Mouse (Mus musculus): ENCODE results near the gene Rnf126. TPM values are rescaled to one million over a fixed set of nuclear protein-coding genes. Genes with fewer than 3 reads are reported as not detected.

Gene Rnf126
- polyA plus RNA-seq, 1 experiment from 2014 or later: 78.9 TPM

- no peak overlapping the region for H3K9ac ChIP-seq (ENCODE audit: low read depth, low read length)
- no peak overlapping the region for H3K27ac ChIP-seq (replicated peaks; ENCODE audit: low read depth, low read length)
- 92% methylated on average over 10 of the region's 10 CpGs for WGBS
- no peak overlapping the region for H3K4me2 ChIP-seq (ENCODE audit: low read depth, low read length)
- ATAC-seq (ENCODE audit: low read depth): no peak
- no peaks in the 10 kb centered on the region for H3K4me1 ChIP-seq (ENCODE audit: control insufficient read depth, insufficient read depth, low read length)
- H3K27me3 ChIP-seq (replicated peaks; ENCODE audit: control insufficient read depth, insufficient read depth, low read length): no peaks in the 10 kb centered on the region
- H3K36me3 ChIP-seq (ENCODE audit: control insufficient read depth, insufficient read depth, low read length): peaks cover 98% of the 10 kb centered on the region
- H3K9me3 ChIP-seq (ENCODE audit: control insufficient read depth, low read length): peaks cover 61% of the 10 kb centered on the region
- no peak overlapping the region for H3K4me3 ChIP-seq (ENCODE audit: low read depth, low read length)
- DNase-seq (ENCODE audit: low spot score): no peak
Observed at GRCm38 (mm10) chr10:79738259-79738658, 28.5 kb downstream of the Rnf126 start.

GRCm38 (mm10) chr10:79736706-79737105 is 30.0 kb downstream of the Rnf126 start:
- peaks cover 83% of the 10 kb centered on the region for H3K36me3 ChIP-seq (ENCODE audit: control insufficient read depth, insufficient read depth, low read length)
- H3K4me2 ChIP-seq (ENCODE audit: low read depth, low read length): no peak overlapping the region
- 84% methylated on average over 10 of the region's 14 CpGs for WGBS
- no peak overlapping the region for H3K27ac ChIP-seq (replicated peaks; ENCODE audit: low read depth, low read length)
- H3K9me3 ChIP-seq (ENCODE audit: control insufficient read depth, low read length): peaks cover 61% of the 10 kb centered on the region
- H3K9ac ChIP-seq (ENCODE audit: low read depth, low read length): no peak overlapping the region
- no peaks in the 10 kb centered on the region for H3K4me1 ChIP-seq (ENCODE audit: control insufficient read depth, insufficient read depth, low read length)
- ATAC-seq (ENCODE audit: low read depth): no peak
- H3K4me3 ChIP-seq (ENCODE audit: low read depth, low read length): no peak overlapping the region
- DNase-seq (ENCODE audit: low spot score): no peak
- no peaks in the 10 kb centered on the region for H3K27me3 ChIP-seq (replicated peaks; ENCODE audit: control insufficient read depth, insufficient read depth, low read length)

- ATAC-seq (ENCODE audit: low read depth) (no peak), DNase-seq (ENCODE audit: low spot score) (no peak)
- WGBS: 49% methylated on average over 14 of the region's 52 CpGs
- H3K27ac ChIP-seq (replicated peaks; ENCODE audit: low read depth, low read length): no peak overlapping the region
- H3K27me3 ChIP-seq (replicated peaks; ENCODE audit: control insufficient read depth, insufficient read depth, low read length): no peaks in the 10 kb centered on the region
- H3K4me1 ChIP-seq (ENCODE audit: control insufficient read depth, insufficient read depth, low read length): no peaks in the 10 kb centered on the region
- no peak overlapping the region for H3K9ac ChIP-seq (ENCODE audit: low read depth, low read length)
- H3K4me2 ChIP-seq (ENCODE audit: low read depth, low read length): no peak overlapping the region
- H3K4me3 ChIP-seq (ENCODE audit: low read depth, low read length): no peak overlapping the region
- peaks cover 51% of the 10 kb centered on the region for H3K9me3 ChIP-seq (ENCODE audit: control insufficient read depth, low read length)
- peaks cover 70% of the 10 kb centered on the region for H3K36me3 ChIP-seq (ENCODE audit: control insufficient read depth, insufficient read depth, low read length)
Observed at GRCm38 (mm10) chr10:79735361-79735760, 31.4 kb downstream of the Rnf126 start.

- no peak for ATAC-seq (ENCODE audit: low read depth)
- H3K4me2 ChIP-seq (ENCODE audit: low read depth, low read length): no peak overlapping the region
Observed at GRCm38 (mm10) chr10:79733847-79734246, 32.9 kb downstream of the Rnf126 start.

GRCm38 (mm10) chr10:79732500-79732899 is 34.3 kb downstream of the Rnf126 start:
- ATAC-seq (ENCODE audit: low read depth): no peak
- no peak overlapping the region for H3K4me2 ChIP-seq (ENCODE audit: low read depth, low read length)
- no peak overlapping the region for H3K9ac ChIP-seq (ENCODE audit: low read depth, low read length)
- no peaks in the 10 kb centered on the region for H3K4me1 ChIP-seq (ENCODE audit: control insufficient read depth, insufficient read depth, low read length)
- DNase-seq (ENCODE audit: low spot score): no peak
- H3K27ac ChIP-seq (replicated peaks; ENCODE audit: low read depth, low read length): no peak overlapping the region
- peaks cover 41% of the 10 kb centered on the region for H3K36me3 ChIP-seq (ENCODE audit: control insufficient read depth, insufficient read depth, low read length)
- H3K27me3 ChIP-seq (replicated peaks; ENCODE audit: control insufficient read depth, insufficient read depth, low read length): no peaks in the 10 kb centered on the region
- peaks cover 23% of the 10 kb centered on the region for H3K9me3 ChIP-seq (ENCODE audit: control insufficient read depth, low read length)
- no peak overlapping the region for H3K4me3 ChIP-seq (ENCODE audit: low read depth, low read length)
- WGBS: 90% methylated on average over 1 of the region's 1 CpGs

More at GRCm38 (mm10) chr10:79733847-79734246, 32.9 kb downstream of the Rnf126 start:
- WGBS: 97% methylated on average over 15 of the region's 15 CpGs
- Histone ChIP-seq H3K4me3 (ENCODE audit: low read depth, low read length) (no peak overlapping the region), H3K27me3 (replicated peaks; ENCODE audit: control insufficient read depth, insufficient read depth, low read length) (no peaks in the 10 kb centered on the region), H3K9ac (ENCODE audit: low read depth, low read length) (no peak overlapping the region), H3K36me3 (ENCODE audit: control insufficient read depth, insufficient read depth, low read length) (peaks cover 55% of the 10 kb centered on the region), H3K27ac (replicated peaks; ENCODE audit: low read depth, low read length) (no peak overlapping the region), H3K9me3 (ENCODE audit: control insufficient read depth, low read length) (peaks cover 36% of the 10 kb centered on the region), H3K4me1 (ENCODE audit: control insufficient read depth, insufficient read depth, low read length) (no peaks in the 10 kb centered on the region)
- no peak for DNase-seq (ENCODE audit: low spot score)

- H3K4me3 ChIP-seq (ENCODE audit: low read depth, low read length): no peak overlapping the region
- no peak for DNase-seq (ENCODE audit: low spot score)
- H3K4me1 ChIP-seq (ENCODE audit: control insufficient read depth, insufficient read depth, low read length): no peaks in the 10 kb centered on the region
- H3K9ac ChIP-seq (ENCODE audit: low read depth, low read length): no peak overlapping the region
- H3K36me3 ChIP-seq (ENCODE audit: control insufficient read depth, insufficient read depth, low read length): peaks cover 11% of the 10 kb centered on the region
- no peak for ATAC-seq (ENCODE audit: low read depth)
- H3K27ac ChIP-seq (replicated peaks; ENCODE audit: low read depth, low read length): no peak overlapping the region
- no peaks in the 10 kb centered on the region for H3K27me3 ChIP-seq (replicated peaks; ENCODE audit: control insufficient read depth, insufficient read depth, low read length)
- H3K4me2 ChIP-seq (ENCODE audit: low read depth, low read length): no peak overlapping the region
- WGBS: 84% methylated on average over 12 of the region's 13 CpGs
- no peaks in the 10 kb centered on the region for H3K9me3 ChIP-seq (ENCODE audit: control insufficient read depth, low read length)
Observed at GRCm38 (mm10) chr10:79729357-79729965, 37.3 kb downstream of the Rnf126 start.

- Histone ChIP-seq H3K9me3 (ENCODE audit: control insufficient read depth, low read length) (no peaks in the 10 kb centered on the region), H3K4me2 (ENCODE audit: low read depth, low read length) (no peak overlapping the region), H3K27me3 (replicated peaks; ENCODE audit: control insufficient read depth, insufficient read depth, low read length) (no peaks in the 10 kb centered on the region), H3K27ac (replicated peaks; ENCODE audit: low read depth, low read length) (no peak overlapping the region), H3K9ac (ENCODE audit: low read depth, low read length) (no peak overlapping the region), H3K4me1 (ENCODE audit: control insufficient read depth, insufficient read depth, low read length) (no peaks in the 10 kb centered on the region), H3K36me3 (ENCODE audit: control insufficient read depth, insufficient read depth, low read length) (peaks cover 3% of the 10 kb centered on the region; the same call in 1 of the 2 replicates), H3K4me3 (ENCODE audit: low read depth, low read length) (no peak overlapping the region)
- DNase-seq (ENCODE audit: low spot score) (no peak), ATAC-seq (ENCODE audit: low read depth) (no peak)
- 71% methylated on average over 27 of the region's 28 CpGs for WGBS
Observed at GRCm38 (mm10) chr10:79728323-79729249, 38.2 kb downstream of the Rnf126 start.

- no peak for ATAC-seq (ENCODE audit: low read depth)
- Histone ChIP-seq H3K27ac (replicated peaks; ENCODE audit: low read depth, low read length) (no peak overlapping the region), H3K36me3 (ENCODE audit: control insufficient read depth, insufficient read depth, low read length) (no peaks in the 10 kb centered on the region), H3K27me3 (replicated peaks; ENCODE audit: control insufficient read depth, insufficient read depth, low read length) (no peaks in the 10 kb centered on the region), H3K4me1 (ENCODE audit: control insufficient read depth, insufficient read depth, low read length) (no peaks in the 10 kb centered on the region), H3K4me3 (ENCODE audit: low read depth, low read length) (no peak overlapping the region), H3K9ac (ENCODE audit: low read depth, low read length) (no peak overlapping the region), H3K9me3 (ENCODE audit: control insufficient read depth, low read length) (no peaks in the 10 kb centered on the region), H3K4me2 (ENCODE audit: low read depth, low read length) (no peak overlapping the region)
- WGBS: 29% methylated on average over 11 of the region's 11 CpGs
- DNase-seq (ENCODE audit: low spot score): no peak
Observed at GRCm38 (mm10) chr10:79726090-79726489, 40.7 kb downstream of the Rnf126 start.
